Mouse (Mus musculus) bone marrow macrophage, adult 2 months (primary cell): ENCODE results near the gene Tesk2.

Experiments
- CTCF ChIP-seq: IDR thresholded peaks from 2 replicates; pipeline ENCODE4 v1.5.1; 2012; ENCODE audit warnings: low read depth, mild to moderate bottlenecking, low read length, moderate library complexity
- POLR2A ChIP-seq: IDR thresholded peaks from 2 replicates; pipeline ENCODE4 v1.6.1; 2012; ENCODE audit warnings: mild to moderate bottlenecking, low read depth, low read length, borderline replicate concordance

DNA sequence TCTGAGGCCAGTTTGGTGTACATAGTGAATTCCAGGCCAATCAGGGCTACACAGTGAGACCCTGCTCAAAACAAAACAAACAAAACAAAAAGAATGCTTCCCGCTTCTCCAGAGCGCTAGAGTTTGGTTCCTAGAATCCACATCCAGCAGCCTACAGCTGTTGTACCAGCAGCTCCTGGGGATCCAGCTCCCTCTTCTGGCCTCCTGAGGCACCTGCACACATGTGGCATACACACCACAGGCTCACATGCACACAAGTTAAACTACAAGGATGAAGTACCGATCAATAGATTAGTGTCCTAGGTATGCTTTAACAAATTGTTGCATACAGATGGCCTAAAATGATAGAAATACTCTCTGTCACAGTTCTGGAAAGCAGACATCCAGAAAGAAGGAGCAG lies 123.6 kb downstream of the Tesk2 start:
- TF ChIP-seq CTCF (no peak), POLR2A (no peak)
